Mouse (Mus musculus) C3H10T1/2 (cell line): Measurements from ENCODE around the gene Itga6. TPM values are rescaled to one million over a fixed set of nuclear protein-coding genes. Genes with fewer than 3 reads are reported as not detected.

ENCODE experiments used
- polyA plus RNA-seq, 2 experiments: library from polyadenylated mRNA; unstranded; fragments of >200 nt; fragmentation: generic; extraction: Trizol; gene quantifications; one replicate each; pipeline ENCODE4 v1.2.1; 2012; ENCODE audit warnings: missing spikeins in 2 of 2

The Itga6 gene
- polyA plus RNA-seq, result 1 to 10 TPM; 3.1 to 3.6 TPM

GRCm38 (mm10) chr2:71745610-71746374 lies at the start of gene Itga6:
TSS of gene Itga6 (plus strand) at chr2:71745616.

GRCm38 (mm10) chr2:71872801-71873443 lies 127.5 kb downstream of the Itga6 start, which contains the start of gene Pdk1:
TSS of gene Pdk1 (plus strand) at chr2:71873224.

Other genes starting within 250 kb of the Itga6 start
- gene Dlx1, start 217.5 kb upstream of the Itga6 start, polyA plus RNA-seq, result 1 to 10 TPM in 1 of 2 experiments, under 1 TPM in 1; 0.59 to 1.6 TPM
- gene Dlx2, start 198.9 kb upstream of the Itga6 start, polyA plus RNA-seq, result 1 to 10 TPM; 2.2 to 4.3 TPM
- 1 to 10 TPM in 1 of 2 experiments, under 1 TPM in 1; 0.71 to 7.6 TPM for gene Pdk1, start 127.6 kb downstream of the Itga6 start, polyA plus RNA-seq
- under 1 TPM; 0.13 to 0.14 TPM for gene Rapgef4, start 235.6 kb downstream of the Itga6 start, polyA plus RNA-seq